Mouse (Mus musculus) bone marrow macrophage, adult 2 months (primary cell): ENCODE results near the gene Plaur. TPM values are rescaled to one million over a fixed set of nuclear protein-coding genes. Genes with fewer than 3 reads are reported as not detected.

Experiments used
- H3K27ac ChIP-seq: 2 replicates; pipeline ENCODE4 v1.5.1; 2012; ENCODE audit warnings: low read depth, low read length; ENCODE audit not compliant: insufficient read depth
- H3K4me1 ChIP-seq: 2 replicates; pipeline ENCODE4 v1.6.1; 2012; ENCODE audit warnings: low read length; ENCODE audit not compliant: control insufficient read depth, insufficient read depth
- H3K4me3 ChIP-seq: 2 replicates; pipeline ENCODE4 v1.5.1; 2012; ENCODE audit warnings: mild to moderate bottlenecking, low read length, moderate library complexity; ENCODE audit not compliant: insufficient read depth
- CTCF ChIP-seq: IDR thresholded peaks from 2 replicates; pipeline ENCODE4 v1.5.1; 2012; ENCODE audit warnings: low read depth, mild to moderate bottlenecking, low read length, moderate library complexity
- POLR2A ChIP-seq: IDR thresholded peaks from 2 replicates; pipeline ENCODE4 v1.6.1; 2012; ENCODE audit warnings: mild to moderate bottlenecking, low read depth, low read length, borderline replicate concordance
- polyA plus RNA-seq: library from polyadenylated mRNA; stranded (reverse); fragments of >200 nt; gene quantifications from 2 replicates; pipeline ENCODE4 v1.2.4, GENCODE M21; 2012; ENCODE audit not compliant: missing spikeins, insufficient read depth, insufficient read length

Plaur gene
- polyA plus RNA-seq, 1 experiment: 24.8 TPM

DNA sequence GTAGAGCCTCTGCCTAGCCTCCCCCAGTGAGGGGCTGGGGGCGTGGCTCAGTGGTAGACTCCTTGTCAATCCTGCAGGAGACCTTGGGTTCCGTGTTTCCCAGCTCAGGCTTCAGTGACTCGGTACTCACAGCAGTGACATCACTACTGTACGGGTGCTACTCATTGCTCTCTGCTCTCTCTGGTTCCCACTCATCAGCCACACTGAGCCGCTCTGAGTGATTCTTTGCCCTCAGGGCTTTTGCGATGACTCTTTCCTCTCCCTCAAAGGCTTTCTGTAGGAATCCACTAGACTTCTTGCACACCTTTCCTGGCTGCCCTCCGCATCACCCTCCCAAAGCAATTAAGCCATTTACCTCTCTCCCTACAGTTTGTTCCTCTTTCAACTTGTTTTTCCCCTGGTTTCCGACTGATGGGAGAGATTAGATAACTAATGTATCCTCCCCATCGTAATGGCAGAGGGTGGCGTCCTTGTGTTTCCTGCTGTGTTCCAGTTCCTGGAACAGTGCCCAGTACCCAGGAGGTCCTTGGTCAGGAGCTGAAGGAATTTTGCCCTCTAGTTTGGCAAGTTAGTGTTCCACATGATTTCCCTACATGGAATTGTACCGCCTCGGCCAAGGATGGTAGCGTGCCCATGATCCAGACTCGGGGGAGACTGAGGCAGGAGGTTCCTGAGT is 770 bp upstream of the Plaur start:
- H3K27ac ChIP-seq: 0 out of 2 replicates have a peak overlapping the region, but pooled peaks have one; percentile 4
- H3K4me1 ChIP-seq: peaks cover 48% of the 10 kb centered on the region
- no peak overlapping the region; the same call in 1 of the 2 replicates for H3K4me3 ChIP-seq
- TF ChIP-seq POLR2A: no peak
- TF ChIP-seq CTCF: no peak

DNA sequence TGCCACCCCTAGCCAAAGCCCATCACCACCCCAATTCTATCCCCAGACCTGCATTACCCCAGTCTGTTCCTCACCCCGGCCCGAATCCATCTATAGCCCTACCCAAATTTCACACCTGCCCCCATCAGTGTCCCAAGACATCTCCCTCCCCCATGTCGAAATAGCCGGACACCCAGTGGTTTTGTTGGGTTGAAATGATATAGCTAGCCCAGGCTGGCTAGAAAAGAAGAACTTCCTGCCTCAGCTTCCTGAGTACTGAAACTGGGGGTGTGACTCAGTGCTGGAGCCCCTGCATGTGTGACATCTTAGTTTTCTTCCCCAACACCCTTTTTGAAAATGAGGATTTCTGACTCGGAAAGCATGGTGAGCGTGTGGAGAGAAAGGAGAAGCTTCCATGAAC is 4.6 kb downstream of the Plaur start:
- Histone ChIP-seq H3K4me1 (peaks cover 27% of the 10 kb centered on the region), H3K27ac (no peak overlapping the region), H3K4me3 (no peak overlapping the region)
- TF ChIP-seq POLR2A (no peak), CTCF (no peak)

DNA sequence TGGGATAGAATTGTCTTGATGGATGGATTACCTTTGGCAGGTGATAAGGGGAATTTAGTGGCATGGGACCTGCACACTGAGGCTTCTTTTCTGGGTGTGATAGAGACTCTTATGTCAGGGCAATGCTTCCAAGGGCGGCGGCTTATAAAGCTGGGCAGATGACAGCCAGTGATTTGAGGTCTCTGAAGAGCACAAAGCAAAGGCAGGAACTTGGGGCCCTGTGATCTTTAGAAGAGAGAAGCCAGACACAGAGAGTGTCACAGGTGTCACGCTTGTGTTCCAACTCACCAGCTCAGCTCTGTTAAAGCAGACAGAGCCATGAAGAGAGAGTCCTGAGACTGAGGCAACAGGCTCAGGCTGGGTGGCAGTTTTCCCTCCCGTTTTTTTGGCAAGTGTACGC is 5.6 kb downstream of the Plaur start:
- peaks cover 24% of the 10 kb centered on the region for H3K4me1 ChIP-seq
- H3K4me3 ChIP-seq: no peak overlapping the region
- no peak overlapping the region for H3K27ac ChIP-seq
- TF ChIP-seq CTCF (no peak), POLR2A (no peak)

DNA sequence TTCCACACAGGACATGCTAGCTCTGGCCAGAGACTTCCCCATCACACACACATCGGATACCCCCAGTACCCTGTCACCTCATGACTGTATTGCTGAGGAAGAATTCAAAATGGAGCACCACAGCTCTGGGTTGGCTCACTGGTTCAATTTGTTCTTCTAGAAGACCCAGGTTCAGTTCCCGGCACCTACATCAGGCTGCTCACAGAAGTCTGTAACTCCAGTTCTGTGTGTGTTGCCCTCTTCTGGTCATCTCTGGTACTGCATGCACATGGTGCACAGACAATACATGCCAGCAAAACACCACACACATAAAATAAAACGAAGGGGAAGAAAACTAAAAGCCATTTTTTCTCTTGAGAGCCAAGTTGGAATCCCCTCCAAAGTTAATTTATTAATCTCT is 6.8 kb downstream of the Plaur start:
- H3K27ac ChIP-seq: no peak overlapping the region
- H3K4me3 ChIP-seq: no peak overlapping the region
- H3K4me1 ChIP-seq: peaks cover 24% of the 10 kb centered on the region
- TF ChIP-seq CTCF: peak; percentile 67
- TF ChIP-seq POLR2A: no peak

DNA sequence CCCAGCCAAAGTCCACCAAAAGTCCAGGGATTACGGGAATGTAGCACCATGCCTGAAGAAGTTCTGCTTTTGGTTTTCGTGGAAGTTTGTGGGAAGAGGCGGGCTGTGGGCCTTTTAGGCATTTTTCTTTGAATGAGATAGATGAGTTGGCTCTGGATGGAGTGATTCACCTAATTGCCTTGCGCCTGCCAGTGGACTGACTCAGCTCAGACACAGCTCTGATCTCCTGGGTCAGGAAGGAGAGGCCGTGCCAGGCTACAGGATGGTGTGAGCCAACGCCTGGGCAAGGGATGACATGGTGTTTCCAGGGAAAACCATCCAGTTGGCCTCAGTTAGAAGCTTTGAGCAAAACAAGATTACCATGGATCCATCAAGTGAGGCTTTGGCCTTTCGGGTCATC is 8.1 kb downstream of the Plaur start:
- Histone ChIP-seq H3K27ac (no peak overlapping the region), H3K4me3 (no peak overlapping the region), H3K4me1 (peaks cover 18% of the 10 kb centered on the region)
- no peak for TF ChIP-seq POLR2A
- no peak for TF ChIP-seq CTCF

DNA sequence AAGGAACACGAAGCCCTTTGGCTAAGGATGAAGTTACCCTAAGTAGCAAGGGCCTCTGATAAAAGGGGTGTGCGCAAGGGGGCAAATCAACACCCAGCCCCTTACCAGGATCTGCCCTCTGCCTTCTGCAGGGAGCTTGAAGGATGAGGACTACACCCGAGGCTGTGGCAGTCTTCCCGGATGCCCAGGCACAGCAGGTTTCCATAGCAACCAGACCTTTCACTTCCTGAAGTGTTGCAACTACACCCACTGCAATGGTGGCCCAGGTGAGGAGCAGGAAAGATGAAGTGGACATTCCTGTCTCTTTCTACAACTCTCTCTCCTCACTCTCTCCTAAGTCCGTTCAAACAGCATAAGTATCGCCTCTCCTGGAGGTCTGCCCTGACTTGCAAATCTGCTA is 10.2 kb downstream of the Plaur start:
- no peak overlapping the region for H3K27ac ChIP-seq
- no peak for TF ChIP-seq POLR2A
- no peak for TF ChIP-seq CTCF

DNA sequence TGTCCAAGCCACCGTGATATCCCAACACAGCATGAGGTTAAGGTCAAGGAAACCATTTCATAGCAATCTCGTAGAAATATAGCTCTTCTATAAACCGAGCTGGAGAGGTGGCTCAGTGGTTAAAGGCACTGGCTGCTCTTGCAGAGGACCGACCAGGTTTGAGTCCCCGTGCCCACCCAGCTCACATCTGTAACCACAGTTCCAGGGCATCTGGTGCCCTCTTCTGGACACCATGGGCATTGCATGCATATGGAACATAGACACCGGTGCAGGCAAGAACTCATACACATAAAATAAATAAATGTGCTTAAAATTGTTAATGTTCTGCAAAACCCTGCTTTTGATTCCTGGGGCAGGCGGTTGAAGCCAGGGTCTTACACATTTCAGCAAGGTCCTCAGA is 10.7 kb downstream of the Plaur start:
- Histone ChIP-seq H3K4me3 (no peak overlapping the region), H3K4me1 (peaks cover 1% of the 10 kb centered on the region; the same call in 1 of the 2 replicates), H3K27ac (no peak overlapping the region)
- TF ChIP-seq CTCF: peak; percentile 82
- no peak for TF ChIP-seq POLR2A

More for the DNA sequence above, 10.2 kb downstream of the Plaur start:
- Histone ChIP-seq H3K4me1 (peaks cover 6% of the 10 kb centered on the region), H3K4me3 (no peak overlapping the region)

DNA sequence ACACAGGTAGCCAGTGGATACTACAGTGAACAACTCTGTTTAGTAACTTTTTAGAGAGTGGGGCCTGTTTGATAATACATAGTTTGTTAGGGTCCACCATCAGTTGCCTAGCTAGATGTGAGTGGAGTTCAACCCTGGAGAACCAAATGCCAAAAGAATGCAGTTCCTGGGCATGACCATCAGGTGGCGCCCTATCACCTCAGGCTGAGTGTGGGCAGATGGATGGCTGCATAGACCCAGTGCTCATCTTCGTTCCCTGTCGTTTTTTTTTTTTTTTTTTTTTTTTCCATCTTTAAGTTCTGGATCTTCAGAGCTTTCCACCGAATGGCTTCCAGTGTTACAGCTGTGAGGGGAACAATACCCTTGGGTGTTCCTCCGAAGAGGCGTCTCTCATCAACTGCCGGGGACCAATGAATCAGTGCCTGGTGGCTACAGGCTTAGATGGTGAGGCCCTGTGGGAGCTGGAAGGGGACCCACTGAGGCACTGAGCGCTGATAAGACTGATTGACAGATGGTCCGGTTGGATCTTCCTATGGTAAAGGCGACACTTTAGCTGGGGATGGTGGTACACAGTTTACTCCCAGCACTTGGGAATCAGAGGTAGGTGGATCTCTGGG is 11.7 kb downstream of the Plaur start:
- no peak overlapping the region for H3K4me3 ChIP-seq
- no peak for TF ChIP-seq POLR2A
- TF ChIP-seq CTCF: peak; percentile 72

DNA sequence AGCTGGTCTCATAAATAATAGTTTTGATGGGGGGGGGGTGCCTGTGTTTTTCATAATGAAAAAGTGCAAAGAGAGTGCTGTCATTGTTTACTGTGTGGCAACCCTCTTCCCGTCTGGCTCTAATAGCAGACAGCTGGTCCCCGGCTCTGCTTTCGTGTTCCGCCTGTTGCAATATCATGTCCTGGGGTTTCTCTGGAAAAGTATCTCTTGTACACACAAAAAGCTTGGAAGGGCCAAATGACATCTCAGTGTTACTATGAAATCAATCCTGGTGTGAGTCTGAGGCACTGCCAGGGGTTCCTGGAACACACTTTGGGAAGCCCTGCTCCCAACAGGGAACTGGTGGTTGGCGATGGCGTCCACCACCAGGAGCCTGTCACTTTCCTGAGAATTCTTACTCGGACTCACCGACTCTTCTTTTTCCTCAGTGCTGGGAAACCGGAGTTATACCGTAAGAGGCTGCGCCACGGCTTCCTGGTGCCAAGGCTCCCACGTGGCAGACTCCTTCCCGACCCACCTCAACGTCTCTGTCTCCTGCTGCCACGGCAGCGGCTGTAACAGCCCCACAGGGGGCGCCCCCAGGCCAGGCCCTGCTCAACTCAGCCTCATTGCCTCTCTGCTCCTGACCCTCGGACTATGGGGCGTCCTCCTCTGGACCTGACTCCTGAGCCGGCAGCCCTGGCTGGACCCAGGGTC is 12.7 kb downstream of the Plaur start:
- H3K4me1 ChIP-seq: no peaks in the 10 kb centered on the region
- H3K27ac ChIP-seq: no peak overlapping the region
- no peak overlapping the region for H3K4me3 ChIP-seq
- TF ChIP-seq POLR2A (no peak), CTCF (no peak)

More for the DNA sequence above, 11.7 kb downstream of the Plaur start:
- H3K4me1 ChIP-seq: no peaks in the 10 kb centered on the region
- H3K27ac ChIP-seq: no peak overlapping the region

DNA sequence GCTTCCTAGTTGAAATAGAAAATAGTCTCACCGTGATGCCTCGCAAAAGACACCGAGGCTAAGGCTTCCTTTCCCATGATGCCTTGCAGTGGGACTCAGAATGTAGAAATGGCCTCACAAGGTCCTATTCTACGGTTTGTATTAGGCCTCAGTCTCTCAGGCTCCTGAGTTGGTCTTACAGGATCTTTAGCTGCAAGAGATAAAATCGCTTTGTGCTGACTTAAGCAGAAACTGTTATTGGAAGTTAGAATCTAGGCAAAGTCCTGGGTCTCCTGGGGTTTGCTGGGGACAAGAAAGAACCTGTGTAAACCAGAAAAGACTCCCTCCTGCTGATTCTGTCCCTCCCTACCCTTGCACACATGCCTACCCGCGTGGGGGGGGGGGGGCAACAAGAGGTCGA is 14.1 kb downstream of the Plaur start:
- TF ChIP-seq CTCF: no peak
- TF ChIP-seq POLR2A: no peak
- Histone ChIP-seq H3K4me3 (no peak overlapping the region), H3K4me1 (no peaks in the 10 kb centered on the region; the same call in 1 of the 2 replicates), H3K27ac (no peak overlapping the region)
